Mouse (Mus musculus): ENCODE measurements around the gene Zfp296.

DNA sequence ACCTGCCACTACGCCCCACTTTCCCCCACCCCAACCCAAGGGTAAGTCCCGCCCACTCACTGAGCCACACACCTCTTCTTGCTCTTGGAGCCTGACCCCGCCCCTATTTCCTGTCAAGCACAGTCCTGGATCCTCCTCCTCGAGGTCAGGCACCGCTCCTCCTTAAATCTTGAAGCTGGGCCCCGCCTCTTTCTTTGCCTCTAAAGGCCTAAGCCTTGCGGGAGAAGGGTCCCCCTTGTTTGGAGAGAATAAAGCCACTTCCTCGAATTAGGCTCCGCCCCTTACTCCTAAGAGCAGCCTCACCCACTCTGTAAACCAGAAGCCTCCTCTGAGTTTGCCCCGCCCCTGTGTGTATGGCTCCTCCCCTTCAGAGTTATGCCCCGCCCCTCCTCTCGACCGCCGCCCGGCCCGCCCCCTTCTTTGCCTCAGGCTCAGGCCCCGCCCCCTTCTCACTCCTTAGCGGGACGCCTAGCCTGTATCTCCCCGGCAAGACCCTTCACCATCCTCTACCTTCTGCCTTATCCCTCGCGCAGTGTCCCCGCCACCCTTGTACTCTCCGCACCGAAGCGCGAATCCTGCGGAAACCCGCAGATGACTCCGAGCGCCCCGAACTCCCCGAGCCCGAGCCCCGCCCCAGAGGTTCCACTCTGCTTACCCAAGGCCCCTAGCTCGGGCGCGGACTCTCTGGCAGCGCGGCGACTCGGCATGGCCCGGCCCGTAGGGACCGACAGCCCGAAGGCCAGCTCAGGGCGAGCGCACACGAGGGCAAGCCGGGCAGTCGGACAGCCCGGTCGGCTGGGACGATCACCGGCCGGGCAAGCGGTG lies 51.7 kb downstream of the Zfp296 start:
- no peak for TF ChIP-seq POLR2A (IDR thresholded peaks at IDR 0.05; ENCODE audit: low read depth, low read length)
- no peak for TF ChIP-seq CTCF (conservative IDR thresholded peaks at IDR 0.05; ENCODE audit: insufficient read depth, insufficient read length, low read depth, low read length)

All from kidney, adult 2 months (tissue).